Mouse (Mus musculus) CH12.LX (cell line): ENCODE results near the gene Postn.

Experiments
- BHLHE40 ChIP-seq: IDR thresholded peaks from 2 replicates; pipeline ENCODE4 v1.6.1; 2011; ENCODE audit warnings: mild to moderate bottlenecking, low read depth, low read length, improper control_type of control experiment
- CHD1 ChIP-seq: IDR thresholded peaks from 2 replicates; pipeline ENCODE4 v1.6.1; 2012; ENCODE audit warnings: low read depth, low read length, improper control_type of control experiment, inconsistent platforms
- CTCF ChIP-seq, 2 experiments: IDR thresholded peaks in 1 of 2; conservative IDR thresholded peaks in 1 of 2; 2 replicates each; pipeline ENCODE4 v1.5.1; 2011 to 2012; ENCODE audit warnings: low read depth in 2 of 2, low read length in 2 of 2, improper control_type of control experiment in 1 of 2, inconsistent platforms in 1 of 2, mild to moderate bottlenecking in 1 of 2, moderate library complexity in 1 of 2
- E2F4 ChIP-seq: IDR thresholded peaks from 2 replicates; pipeline ENCODE4 v1.6.1; 2011; ENCODE audit warnings: low read depth, low read length, improper control_type of control experiment; ENCODE audit not compliant: insufficient replicate concordance
- EP300 ChIP-seq: IDR thresholded peaks from 2 replicates; pipeline ENCODE4 v1.6.1; 2011; ENCODE audit warnings: low read length, improper control_type of control experiment
- PAX5 ChIP-seq: IDR thresholded peaks from 2 replicates; pipeline ENCODE4 v1.6.1; 2012; ENCODE audit warnings: low read length, inconsistent platforms, mixed read lengths
- POLR2A ChIP-seq: IDR thresholded peaks from 2 replicates; pipeline ENCODE4 v1.6.1; 2011; ENCODE audit warnings: low read depth, mild to moderate bottlenecking, improper control_type of control experiment, low read length
- SMC3 ChIP-seq: IDR thresholded peaks from 2 replicates; pipeline ENCODE4 v1.6.1; 2011; ENCODE audit warnings: low read depth, low read length, improper control_type of control experiment
- TCF12 ChIP-seq: IDR thresholded peaks from 2 replicates; pipeline ENCODE4 v1.6.1; 2014; ENCODE audit warnings: low read depth, mild to moderate bottlenecking, inconsistent platforms, low read length, improper control_type of control experiment
- USF2 ChIP-seq: conservative IDR thresholded peaks from 2 replicates; pipeline ENCODE4 v1.6.1; 2011; ENCODE audit warnings: low read depth, low read length, improper control_type of control experiment
- ZMIZ1 ChIP-seq: IDR thresholded peaks from 2 replicates; pipeline ENCODE4 v1.6.1; 2012; ENCODE audit warnings: low read depth, mild to moderate bottlenecking, inconsistent platforms, low read length, improper control_type of control experiment
- ZNF384 ChIP-seq: IDR thresholded peaks from 2 replicates; pipeline ENCODE4 v1.6.1; 2012; ENCODE audit warnings: low read depth, low read length, improper control_type of control experiment, inconsistent platforms

GRCm38 (mm10) chr3:54376014-54376413 is 15.1 kb downstream of the Postn start:
- TF ChIP-seq CTCF (conservative IDR thresholded peaks at IDR 0.05 in 1 of 2, IDR thresholded peaks at IDR 0.05 in 1 of 2; ENCODE audit: low read depth in 2 of 2, low read length in 2 of 2) (no peak), ZNF384 (no peak), POLR2A (no peak), ZMIZ1 (no peak), PAX5 (no peak), USF2 (no peak), CHD1 (no peak), BHLHE40 (no peak), E2F4 (no peak), TCF12 (no peak), SMC3 (no peak), EP300 (no peak)
